Mouse (Mus musculus) embryonic stem cell, embryonic (primary cell): ENCODE measurements around the gene Fam160a2.
"Not testable (repeated sequence)": the region's sequence is repeated elsewhere in the genome, so short reads cannot be mapped to it uniquely, and the experiment has no call there.

Experiments
- CTCF ChIA-PET, 4 experiments: fragments of 300-600 bp in 2 of 4; fragments of 350-600 bp in 2 of 4; sonication (Branson Sonifier 250); formaldehyde crosslinking; loops; one replicate each; lab custom pipeline; 2022; ENCODE audit warnings: inconsistent platforms in 2 of 4; lab: Charles Lee
- POLR2A ChIA-PET, 4 experiments: fragments of 300-600 bp in 2 of 4; fragments of 350-600 bp in 2 of 4; sonication (Branson Sonifier 250); formaldehyde crosslinking; loops; one replicate each; lab custom pipeline; 2022; ENCODE audit warnings: antibody characterized with exemption in 4 of 4, inconsistent platforms in 1 of 4; lab: Charles Lee

Fam160a2 gene

GRCm38 (mm10) chr7:105356487-105356886, 43.4 kb downstream of the Fam160a2 start:
- POLR2A ChIA-PET, CTCF ChIA-PET: not testable (repeated sequence)

DNA sequence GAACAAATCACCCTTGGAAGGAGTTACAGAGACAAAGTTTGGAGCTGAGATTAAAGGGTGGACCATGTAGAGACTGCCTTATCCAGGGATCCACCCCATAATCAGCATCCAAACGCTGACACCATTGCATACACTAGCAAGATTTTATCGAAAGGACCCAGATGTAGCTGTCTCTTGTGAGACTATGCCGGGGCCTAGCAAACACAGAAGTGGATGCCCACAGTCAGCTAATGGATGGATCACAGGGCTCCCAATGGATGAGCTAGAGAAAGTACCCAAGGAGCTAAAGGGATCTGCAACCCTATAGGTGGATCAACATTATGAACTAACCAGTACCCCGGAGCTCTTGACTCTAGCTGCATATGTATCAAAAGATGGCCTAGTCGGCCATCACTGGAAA, 43.8 kb downstream of the Fam160a2 start:
- POLR2A ChIA-PET, CTCF ChIA-PET: not testable (repeated sequence)

DNA sequence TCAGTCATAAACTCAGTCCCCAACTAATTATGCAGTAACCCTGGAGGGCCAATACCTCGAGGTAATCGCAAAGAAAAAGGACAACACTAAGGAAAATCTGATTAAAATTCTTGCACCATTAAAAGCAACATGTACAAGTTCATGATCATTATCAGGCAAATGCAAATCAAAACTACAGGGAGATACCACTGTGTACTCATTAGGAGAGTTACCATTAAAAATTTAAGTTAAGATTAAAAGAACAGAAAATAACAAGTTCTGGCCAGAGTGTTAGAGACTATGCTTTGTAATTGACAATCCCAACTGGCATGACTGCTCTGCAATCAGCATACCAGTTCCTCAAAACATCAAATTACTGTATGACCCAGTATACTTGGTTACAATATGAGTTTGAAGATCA, 57.1 kb downstream of the Fam160a2 start:
- ChIA-PET CTCF (no interaction called here), POLR2A (no interaction called here)

DNA sequence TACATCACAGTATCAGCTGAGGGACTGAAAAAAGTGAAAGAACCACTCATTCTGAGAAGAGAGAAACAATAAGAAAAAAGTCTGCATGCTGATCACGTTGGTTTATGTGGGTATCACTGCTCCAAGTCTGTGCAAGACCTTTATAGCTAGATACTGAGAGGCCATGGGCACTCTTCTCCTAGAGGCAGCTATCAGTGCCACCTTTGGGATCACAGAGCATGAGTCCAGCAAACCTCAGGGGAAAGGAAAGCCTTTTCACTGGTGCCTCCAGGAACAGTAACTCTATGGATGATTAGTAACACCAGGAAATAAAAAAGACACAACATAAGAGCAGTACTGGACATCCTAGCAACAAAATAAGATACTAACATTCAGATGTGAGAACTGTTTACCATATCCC, 57.7 kb downstream of the Fam160a2 start, which contains the start of gene Olfr691:
Olfr691 (minus strand) TSS at position 101 of the 400 bp plus-strand sequence.
- ChIA-PET CTCF (no interaction called here), POLR2A (no interaction called here)

- CTCF ChIA-PET: no interaction called here
- POLR2A ChIA-PET: no interaction called here
Measured at GRCm38 (mm10) chr7:105334004-105334403, 65.8 kb downstream of the Fam160a2 start, which contains the start of gene Olfr690. Gene Olfr690, minus strand, starts transcription at chr7:105334104.

GRCm38 (mm10) chr7:105325302-105325701, 74.6 kb downstream of the Fam160a2 start:
- ChIA-PET POLR2A (no interaction called here), CTCF (interaction anchor here in 1 of 4 experiments (0.6 kb wide), 2 partner anchors 99 to 1271 kb away, joined by 3 read pairs; no protein-coding TSS in a partner anchor)
